Mouse (Mus musculus) left cerebral cortex, postnatal 36 days (tissue): ENCODE results near the gene Trp53. TPM values are rescaled to one million over a fixed set of nuclear protein-coding genes. Genes with fewer than 3 reads are reported as not detected.
"Not testable (repeated sequence)": the region's sequence is repeated elsewhere in the genome, so short reads cannot be mapped to it uniquely, and the experiment has no call there.

Experiments
- DNase-seq, 2 experiments: peaks; one replicate each; pipeline ENCODE4 v3.0.0; 2021 to 2022; ENCODE audit warnings: low spot score in 2 of 2, mixed read lengths in 1 of 2
- intact Hi-C: fragments of 180-260 bp; cut with DNase I; formaldehyde crosslinking; loops from one replicate; pipeline ENCODE4 v1.15.1; 2025
- total RNA-seq, 2 experiments: library from RNA; stranded (reverse); gene quantifications; 2 replicates each; pipeline ENCODE4 v1.2.3; 2021

Gene Trp53
- 10 to 100 TPM; 21.7 to 22.6 TPM for total RNA-seq

- intact Hi-C loops: loop anchor here (2.0 kb wide), 1 partner anchor 25 kb away; the partner anchor contains the start of gene Atp1b2
- peak; percentile 83 to 87 for DNase-seq
These were observed at the start of gene Trp53, which contains the start of gene Wrap53 for GRCm38 (mm10) chr11:69580091-69580514. Trp53 (plus strand) TSS chr11:69580359. Wrap53 (minus strand) TSS chr11:69580255.

- intact Hi-C loops, DNase-seq: not testable (repeated sequence)
These were observed 49.4 kb upstream of the Trp53 start for GRCm38 (mm10) chr11:69530755-69531154.

GRCm38 (mm10) chr11:69532480-69533150 lies 47.5 kb upstream of the Trp53 start:
- intact Hi-C loops: no loop called here

GRCm38 (mm10) chr11:69534990-69535389 lies 45.2 kb upstream of the Trp53 start:
- intact Hi-C loops: no loop called here
- no peak for DNase-seq

More at GRCm38 (mm10) chr11:69532480-69533150, 47.5 kb upstream of the Trp53 start:
- DNase-seq: no peak

GRCm38 (mm10) chr11:69540700-69541099 lies 39.5 kb upstream of the Trp53 start:
- intact Hi-C loops: no loop called here
- DNase-seq: no peak

- DNase-seq, intact Hi-C loops: not testable (repeated sequence)
These were observed 38.4 kb upstream of the Trp53 start for GRCm38 (mm10) chr11:69541741-69542140.

- intact Hi-C loops: no loop called here
These were observed 36.6 kb upstream of the Trp53 start for GRCm38 (mm10) chr11:69543598-69543997.

GRCm38 (mm10) chr11:69545957-69546356 lies 34.2 kb upstream of the Trp53 start:
- intact Hi-C loops: no loop called here
- DNase-seq: no peak

More at GRCm38 (mm10) chr11:69543598-69543997, 36.6 kb upstream of the Trp53 start:
- no peak for DNase-seq

GRCm38 (mm10) chr11:69546423-69547053 lies 33.6 kb upstream of the Trp53 start:
- peak; percentile 72 to 78 for DNase-seq
- intact Hi-C loops: no loop called here

- DNase-seq: no peak
- intact Hi-C loops: no loop called here
These were observed 33.1 kb upstream of the Trp53 start for GRCm38 (mm10) chr11:69547071-69547470.

- no peak for DNase-seq
- intact Hi-C loops: no loop called here
These were observed 31.0 kb upstream of the Trp53 start, which contains the start of gene Dnah2 for GRCm38 (mm10) chr11:69549060-69549656. Dnah2 (minus strand) TSS chr11:69549110.

- intact Hi-C loops: no loop called here
- DNase-seq: no peak
These were observed 28.8 kb upstream of the Trp53 start for GRCm38 (mm10) chr11:69551310-69551709.

GRCm38 (mm10) chr11:69552622-69553340 lies 27.4 kb upstream of the Trp53 start:
- peak; percentile 46 to 52 for DNase-seq
- intact Hi-C loops: no loop called here

GRCm38 (mm10) chr11:69553341-69553721 lies 26.8 kb upstream of the Trp53 start:
- DNase-seq: no peak
- intact Hi-C loops: no loop called here

GRCm38 (mm10) chr11:69554539-69555140 lies 25.5 kb upstream of the Trp53 start:
- DNase-seq: no peak
- intact Hi-C loops: no loop called here

GRCm38 (mm10) chr11:69557381-69557958 lies 22.7 kb upstream of the Trp53 start:
- no peak for DNase-seq
- intact Hi-C loops: no loop called here

- no peak for DNase-seq
- intact Hi-C loops: no loop called here
These were observed 21.4 kb upstream of the Trp53 start for GRCm38 (mm10) chr11:69558756-69559155.

GRCm38 (mm10) chr11:69559183-69559582 lies 21.0 kb upstream of the Trp53 start:
- intact Hi-C loops: no loop called here

More at GRCm38 (mm10) chr11:69559183-69559582, 21.0 kb upstream of the Trp53 start:
- no peak for DNase-seq
